ENCODE assay signal across 22 mouse cellular contexts in genomic region chr11:5219371-5219770, GRCm38 (mm10).
"Had no signal": no experiment of that assay in that cellular context is flagged by ENCODE, and none has a peak within 500 bp of the region (broad histone marks: within the 10 kb centered on the region; RNA-seq: fewer than 3 reads in every experiment).

No protein-coding gene starts in this region.

- H3K27ac ChIP-seq: kidney, embryonic 15.5 days; limb, embryonic 12.5 days; limb, embryonic 15.5 days; liver, embryonic 14.5 days; macrophage; midbrain, embryonic 12.5 days; neural tube, embryonic 12.5 days; neural tube, embryonic 15.5 days; stomach, embryonic 15.5 days had no signal

- H3K9ac ChIP-seq: kidney, embryonic 15.5 days; limb, embryonic 12.5 days; limb, embryonic 15.5 days; liver, embryonic 14.5 days; liver, postnatal 0 days; lung, embryonic 14.5 days; midbrain, embryonic 12.5 days; neural tube, embryonic 12.5 days; neural tube, embryonic 15.5 days; stomach, embryonic 15.5 days had no signal

- DNase-seq: kidney, adult 11 months; kidney, adult 8-10 months; kidney, postnatal 10 days; kidney, postnatal 36 days; left cerebral cortex, postnatal 4 days; liver, postnatal 0 days; retina, postnatal 1 day; thymus, postnatal 4 days had no signal

- H3K36me3 ChIP-seq: midbrain, embryonic 12.5 days; neural tube, embryonic 15.5 days; stomach, embryonic 15.5 days had no signal

- H3K4me3 ChIP-seq: kidney, embryonic 15.5 days; limb, embryonic 12.5 days; limb, embryonic 15.5 days; midbrain, embryonic 12.5 days; myocyte; neural tube, embryonic 12.5 days; neural tube, embryonic 15.5 days; stomach, embryonic 15.5 days had no signal

- H3K27me3 ChIP-seq: kidney, embryonic 15.5 days; limb, embryonic 12.5 days; limb, embryonic 15.5 days; neural tube, embryonic 12.5 days; neural tube, embryonic 15.5 days; stomach, embryonic 15.5 days had no signal

- H3K9me3 ChIP-seq: kidney, embryonic 15.5 days; limb, embryonic 12.5 days; limb, embryonic 15.5 days; midbrain, embryonic 12.5 days; neural tube, embryonic 12.5 days; neural tube, embryonic 15.5 days; stomach, embryonic 15.5 days had no signal

- ATAC-seq: liver, postnatal 0 days; lung, postnatal 0 days; midbrain, embryonic 16.5 days had no signal

- H3K4me2 ChIP-seq: kidney, embryonic 15.5 days; limb, embryonic 12.5 days; limb, embryonic 15.5 days; liver, embryonic 11.5 days; lung, embryonic 14.5 days; midbrain, embryonic 12.5 days; neural tube, embryonic 12.5 days; neural tube, embryonic 15.5 days; stomach, embryonic 15.5 days had no signal
